Comparison of ENCODE assay signal across 22 mouse cellular contexts in the genomic region with DNA sequence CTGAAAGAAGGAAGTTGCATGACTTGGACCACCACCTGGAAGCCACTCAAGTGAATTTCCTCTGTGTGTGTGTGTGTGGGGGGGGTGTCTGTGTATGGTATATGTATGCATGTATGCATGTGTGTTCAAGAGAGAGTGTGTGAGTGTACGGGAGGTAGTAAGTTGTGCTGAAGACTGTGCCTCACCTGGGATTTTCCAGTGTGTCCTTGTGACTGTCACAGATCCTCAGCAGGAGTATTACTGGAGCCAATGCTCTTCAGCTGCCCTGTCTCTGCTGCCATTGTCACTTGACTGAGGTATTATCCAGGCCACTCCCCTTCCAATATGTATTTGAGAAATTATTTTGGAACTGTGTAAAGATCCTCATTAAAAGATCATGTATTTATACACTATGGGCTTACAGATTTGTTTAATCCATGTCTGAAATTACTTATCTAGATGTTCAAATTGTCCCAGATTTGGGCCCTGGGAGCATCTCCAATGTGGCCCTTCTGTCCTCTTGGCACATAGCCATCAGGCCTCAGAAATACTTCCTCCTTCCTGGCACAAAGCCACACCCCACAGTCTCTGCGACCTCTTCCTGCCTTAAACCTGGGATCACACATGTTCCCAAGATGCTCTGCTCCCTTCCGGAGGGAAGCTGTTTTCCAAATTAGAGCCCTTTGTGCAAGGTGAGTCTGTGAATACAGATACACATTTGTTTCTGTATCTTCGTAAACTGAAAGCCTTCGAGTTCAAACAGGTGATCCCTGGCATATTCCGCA. TPM values are rescaled to one million over a fixed set of nuclear protein-coding genes. Genes with fewer than 3 reads are reported as not detected.
DNase-seq lines count a peak whose midpoint lies in the region; ATAC-seq lines count a peak whose summit lies in the region.
"Had no signal": no experiment of that assay in that cellular context is flagged by ENCODE, and none has a peak within 500 bp of the region (broad histone marks: within the 10 kb centered on the region; RNA-seq: fewer than 3 reads in every experiment).

No protein-coding gene starts in this region.

- intact Hi-C loops in left cerebral cortex, postnatal 4 days (cut with DNase I) = no loop called here

- peak; percentile 75 for ATAC-seq in cerebellum, adult (ENCODE audit: insufficient number of reproducible peaks, low FRiP score, low TSS enrichment)
- ATAC-seq: CD4-positive, CD25-positive, alpha-beta regulatory T cell, adult 4 months; forebrain, postnatal 0 days; midbrain, embryonic 15.5 days had no signal

- DNase-seq in left cerebral cortex, postnatal 4 days = peak; percentile 67
- DNase-seq in left cerebral cortex, adult 18-20 months (ENCODE audit: low spot score in 2 of 2) = no peak
- peak; percentile 74 for DNase-seq in cerebellum, adult 8-10 months
- DNase-seq in cerebellum, postnatal 36 days = peak; percentile 80 to 81
- DNase-seq in frontal cortex, postnatal 25 days (ENCODE audit: low spot score in 2 of 2) = no peak
- no peak for DNase-seq in heart, adult 9 months (ENCODE audit: low spot score in 2 of 2)
- no peak for DNase-seq in layer of hippocampus, adult 8-10 months (ENCODE audit: low spot score in 2 of 2)
- DNase-seq: adrenal gland, postnatal 36 days; forebrain, postnatal 0 days; gastrocnemius, postnatal 25 days; heart, postnatal 36 days; kidney, adult 8-10 months; kidney, postnatal 25 days; thymus, adult 2 months; thymus, postnatal 4 days had no signal

RNA-seq across cellular contexts. Expression of gene Lmntd1, which starts 40.7 kb away (rescaled TPM):
- total RNA-seq in left cerebral cortex, postnatal 4 days (2021) = 1 to 10 TPM; 1.9 to 2.1 TPM
- total RNA-seq in left cerebral cortex, adult 18-20 months (2021) = 1 to 10 TPM; 1.8 to 2.1 TPM
- total RNA-seq in layer of hippocampus, adult 8-10 months (2022) = 1 to 10 TPM; 1.2 to 2.2 (median 1.9) TPM
- total RNA-seq: megakaryocyte-erythroid progenitor cell, adult 5-6 weeks had no signal

RNA-seq across cellular contexts. Expression of gene Tuba3b, which starts 42.1 kb away (rescaled TPM):
- not detected for total RNA-seq in left cerebral cortex, postnatal 4 days (2021)
- total RNA-seq in left cerebral cortex, adult 18-20 months (2021) = not detected
- not detected for total RNA-seq in layer of hippocampus, adult 8-10 months (2022)
- total RNA-seq: adrenal gland, postnatal 36 days; forebrain, postnatal 0 days; gastrocnemius, postnatal 25 days; layer of hippocampus, adult 2 months; left cerebral cortex, adult 2 months; left cerebral cortex, postnatal 36 days; megakaryocyte-erythroid progenitor cell, adult 5-6 weeks had no signal

Comparison
In these comparisons a context has a peak if more than half of its experiments do, and no peak if none do; other contexts are left out.
1. DNase-seq: peak in left cerebral cortex, postnatal 4 days (single experiment), cerebellum, adult 8-10 months (single experiment) and cerebellum, postnatal 36 days (2 of 2); none in left cerebral cortex, adult 18-20 months (0 of 2), frontal cortex, postnatal 25 days (0 of 2), heart, adult 9 months (0 of 2) and layer of hippocampus, adult 8-10 months (0 of 2).